Mouse (Mus musculus): ENCODE results near the gene Ccser1. TPM values are rescaled to one million over a fixed set of nuclear protein-coding genes. Genes with fewer than 3 reads are reported as not detected.

Gene Ccser1
- total RNA-seq (2014; fragmentation: Nextera tagmentation) (1.4 TPM in 1 of 2 replicates, not detected in the other), total RNA-seq (2017) (0.04 TPM in 1 of 2 replicates, not detected in the other)

DNA sequence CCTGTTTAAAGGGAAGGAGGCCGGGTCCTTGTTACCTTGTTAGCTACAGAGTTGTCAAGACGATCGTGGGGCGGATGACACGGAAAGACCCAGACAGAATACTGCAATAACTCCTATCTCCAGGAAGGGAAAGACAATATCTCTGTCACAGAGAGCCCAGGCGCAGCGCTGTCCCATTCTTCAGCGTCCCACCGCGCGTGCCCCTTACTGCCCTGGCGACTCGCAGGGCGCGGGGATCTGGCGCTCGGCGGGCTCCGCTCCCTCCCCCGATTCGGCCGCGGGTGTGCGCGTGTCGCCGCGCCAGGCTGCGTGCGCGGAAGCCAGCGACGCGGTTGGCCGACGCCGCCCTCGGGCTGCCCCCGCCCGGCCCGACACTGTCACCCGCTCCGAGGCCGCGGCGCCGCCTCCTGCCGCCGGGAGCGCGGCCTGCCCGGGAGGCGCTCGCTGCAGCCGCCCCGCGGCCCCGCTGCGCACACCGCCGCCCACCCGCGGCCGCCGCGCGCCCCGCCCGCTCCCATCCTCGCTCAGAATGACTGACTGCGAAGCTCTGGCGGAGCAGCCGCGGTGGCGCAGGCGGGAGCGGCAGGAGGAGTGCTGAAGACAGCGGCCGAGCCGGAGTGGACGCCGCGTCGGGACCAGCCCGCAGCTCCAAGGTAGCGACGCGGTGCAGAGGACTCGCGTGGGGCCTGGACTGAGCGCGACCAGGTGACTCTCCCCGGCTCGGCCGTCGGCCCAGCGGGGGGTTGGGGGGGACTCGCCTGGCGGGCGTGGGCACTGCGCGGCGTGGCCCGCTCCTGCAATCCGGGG is at the start of gene Ccser1:
Gene Ccser1 (plus strand): TSS at position 376 of the 807 bp plus-strand sequence.
- ATAC-seq (replicated peaks; ENCODE audit: poor library complexity, severe bottlenecking), result peak; percentile 72

DNA sequence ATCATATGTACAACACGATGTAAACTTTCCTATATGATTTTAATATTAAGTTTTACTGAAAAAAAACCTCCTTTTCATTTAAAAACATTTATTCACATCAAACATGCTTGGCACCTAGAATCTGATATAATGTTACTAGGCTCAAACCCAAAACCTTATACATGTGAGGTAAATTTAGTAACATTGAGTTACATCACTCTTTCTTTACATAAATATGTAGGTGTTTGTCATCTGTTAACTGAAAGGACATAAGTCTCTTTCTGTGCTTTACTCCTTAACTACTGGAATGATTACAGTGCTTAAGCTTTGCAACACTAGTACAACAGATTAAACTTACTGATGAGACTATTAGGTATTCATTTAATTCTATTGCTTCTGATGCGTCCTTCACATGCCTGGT is 43.7 kb upstream of the Ccser1 start:
- no peak for ATAC-seq (replicated peaks; ENCODE audit: poor library complexity, severe bottlenecking)

DNA sequence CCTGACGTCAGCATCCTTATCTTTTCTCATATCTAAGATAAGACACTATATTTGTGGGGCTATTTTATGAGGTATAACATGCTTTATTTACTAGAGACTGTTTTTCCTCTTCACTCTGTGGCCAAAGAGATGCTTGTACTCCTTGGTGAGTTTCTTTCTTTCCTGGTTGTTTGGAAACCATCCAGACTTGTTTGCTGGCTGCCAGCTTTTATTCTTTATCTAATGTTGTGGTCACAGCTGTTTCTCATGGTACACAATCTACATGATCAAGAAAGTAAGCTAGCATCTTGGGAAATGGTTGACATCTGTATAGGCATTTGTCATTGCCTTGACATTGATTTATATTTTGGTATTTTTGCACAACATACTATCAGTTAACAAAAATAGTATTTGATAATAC is 37.1 kb upstream of the Ccser1 start:
- ATAC-seq (replicated peaks; ENCODE audit: poor library complexity, severe bottlenecking), result no peak

DNA sequence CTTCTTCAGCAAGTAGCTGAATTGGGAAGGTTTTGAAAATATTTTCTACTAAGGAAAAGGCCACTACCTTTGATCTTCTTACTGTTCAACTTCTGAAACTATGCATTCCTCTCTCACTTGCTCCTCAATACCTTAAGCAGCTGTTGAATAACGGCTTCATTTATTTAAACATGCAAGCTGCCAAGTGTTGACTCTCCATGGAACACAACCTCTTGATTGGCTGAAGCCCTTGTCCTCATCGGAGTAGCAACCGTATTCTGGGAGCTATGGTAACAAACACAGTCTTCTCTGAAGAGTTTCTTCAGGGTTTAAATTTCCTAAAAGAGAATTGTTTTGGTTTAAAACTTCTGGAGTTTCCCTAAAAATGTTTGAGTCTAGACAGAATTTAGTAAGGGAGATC is 27.2 kb upstream of the Ccser1 start:
- ATAC-seq (replicated peaks; ENCODE audit: poor library complexity, severe bottlenecking), result no peak

DNA sequence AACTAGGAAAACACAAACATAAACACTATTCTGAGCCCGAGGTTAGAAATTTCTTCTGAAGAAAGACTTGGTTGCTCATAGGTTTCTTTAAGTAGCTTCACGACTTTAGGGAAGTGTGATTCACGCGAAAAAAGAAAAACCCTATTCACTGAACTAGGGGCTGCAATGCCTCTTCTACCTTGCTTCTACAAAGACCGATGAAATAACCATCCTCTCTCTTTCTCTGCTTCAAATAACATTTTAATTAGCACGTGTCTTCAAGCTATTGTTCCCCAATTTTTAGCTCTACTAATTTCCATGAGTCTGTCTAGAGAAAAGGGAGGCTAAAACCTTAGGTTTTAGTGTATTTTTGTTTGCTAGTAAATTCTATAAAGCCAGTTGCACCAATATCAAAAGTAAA is 25.5 kb upstream of the Ccser1 start:
- ATAC-seq (replicated peaks; ENCODE audit: poor library complexity, severe bottlenecking), result no peak

DNA sequence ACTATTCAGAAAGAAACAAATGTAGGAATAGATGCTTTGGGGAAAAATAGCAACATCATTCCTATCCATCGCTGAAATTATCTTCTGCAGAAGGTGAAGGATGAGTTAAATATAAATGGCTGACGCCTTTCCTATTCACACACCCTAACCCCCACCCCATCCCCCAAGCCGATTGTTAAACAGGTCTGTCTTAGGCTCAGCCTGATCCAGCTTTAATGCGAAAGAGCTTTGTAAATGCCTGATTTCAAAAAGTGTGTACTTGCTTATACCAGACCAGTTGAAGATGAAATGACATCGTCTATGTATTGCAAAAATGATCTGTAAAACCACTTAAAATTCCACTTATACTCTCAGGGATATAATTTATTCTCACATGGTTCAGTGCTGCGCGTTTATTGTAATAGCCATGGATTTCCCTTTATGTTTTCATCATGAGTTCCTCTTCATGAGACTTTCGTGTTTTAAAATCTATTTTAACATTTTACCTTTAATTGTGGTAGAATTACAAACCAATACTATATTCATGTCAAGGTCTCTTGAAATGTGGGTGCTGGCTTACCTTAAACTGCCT is 25.0 kb upstream of the Ccser1 start:
- no peak for ATAC-seq (replicated peaks; ENCODE audit: poor library complexity, severe bottlenecking)

DNA sequence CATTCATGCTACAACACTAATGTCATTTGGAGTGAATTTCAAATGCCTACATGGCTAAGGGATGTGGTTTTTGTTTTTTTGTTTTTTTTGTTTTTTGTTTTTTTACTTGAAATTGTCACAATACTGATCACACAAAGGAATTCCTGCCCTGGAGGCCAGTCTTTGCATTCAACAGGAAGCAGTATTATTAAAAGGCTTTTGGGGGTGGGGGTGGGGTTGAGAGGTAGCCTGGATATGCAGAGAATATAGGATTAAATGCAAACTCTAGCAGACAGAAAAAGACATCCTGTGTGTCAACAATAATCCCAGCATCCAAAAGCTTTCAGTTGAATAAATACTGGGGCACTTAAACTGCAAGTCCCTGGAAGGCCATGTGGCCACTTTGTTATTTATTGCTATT is 24.4 kb upstream of the Ccser1 start:
- no peak for ATAC-seq (replicated peaks; ENCODE audit: poor library complexity, severe bottlenecking)

DNA sequence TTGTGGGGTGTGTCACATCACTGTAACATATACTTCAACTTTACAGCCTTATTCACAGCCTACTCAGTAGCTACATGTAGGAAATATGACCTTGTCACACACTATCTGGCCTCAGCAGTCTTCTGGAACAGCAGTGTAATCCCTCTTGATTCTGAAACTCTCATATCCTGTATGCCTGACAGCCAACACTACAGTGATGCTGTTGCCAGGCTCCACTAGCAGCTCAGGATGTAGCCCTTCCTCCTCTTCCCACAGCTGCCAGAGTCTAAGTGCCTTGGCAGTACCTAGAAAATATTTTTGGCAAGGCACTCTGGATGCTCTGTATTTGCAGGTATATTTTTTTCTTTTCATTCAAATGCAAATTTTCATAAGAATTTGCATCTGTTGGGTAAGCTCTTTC is 18.0 kb upstream of the Ccser1 start:
- no peak for ATAC-seq (replicated peaks; ENCODE audit: poor library complexity, severe bottlenecking)

DNA sequence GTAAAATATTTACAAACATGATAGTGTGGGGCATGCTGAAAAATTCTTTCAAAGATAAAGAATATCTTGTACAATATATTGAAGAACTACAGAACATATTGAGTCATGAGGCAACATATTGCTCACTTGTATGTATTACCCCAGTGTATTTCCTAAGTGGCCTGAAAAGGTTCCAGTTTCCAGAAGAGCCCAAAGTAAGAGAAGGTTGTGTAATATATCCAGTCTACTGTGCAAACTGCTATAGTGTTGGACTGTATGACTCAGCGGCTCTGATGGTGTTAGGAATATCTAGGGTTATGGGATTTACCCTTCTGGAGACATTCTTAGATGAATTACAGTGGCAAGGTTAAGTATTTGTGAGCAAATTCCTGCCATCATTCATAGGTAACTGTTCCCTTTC is 13.2 kb upstream of the Ccser1 start:
- ATAC-seq (replicated peaks; ENCODE audit: poor library complexity, severe bottlenecking), result peak; percentile 22; the same call in 1 of the 2 replicates

DNA sequence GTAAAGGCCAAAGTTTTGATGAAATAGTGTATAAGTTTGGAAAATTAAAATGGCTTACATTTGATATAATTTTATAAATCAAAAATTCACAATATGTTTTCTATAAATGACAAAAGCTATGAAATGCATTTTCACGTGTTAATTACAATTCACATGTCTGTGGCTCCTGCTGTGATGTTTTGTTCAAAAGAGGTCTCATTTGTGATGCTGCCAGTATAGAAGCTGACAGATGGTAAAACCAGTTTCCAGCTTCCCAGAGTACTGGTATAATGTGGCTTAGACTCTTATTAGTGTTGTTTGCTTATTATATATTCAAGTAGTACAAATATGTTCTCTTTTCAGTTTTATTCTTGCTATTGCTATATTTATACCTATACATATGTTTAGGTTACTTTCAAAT is 4.0 kb upstream of the Ccser1 start:
- no peak for ATAC-seq (replicated peaks; ENCODE audit: poor library complexity, severe bottlenecking)

DNA sequence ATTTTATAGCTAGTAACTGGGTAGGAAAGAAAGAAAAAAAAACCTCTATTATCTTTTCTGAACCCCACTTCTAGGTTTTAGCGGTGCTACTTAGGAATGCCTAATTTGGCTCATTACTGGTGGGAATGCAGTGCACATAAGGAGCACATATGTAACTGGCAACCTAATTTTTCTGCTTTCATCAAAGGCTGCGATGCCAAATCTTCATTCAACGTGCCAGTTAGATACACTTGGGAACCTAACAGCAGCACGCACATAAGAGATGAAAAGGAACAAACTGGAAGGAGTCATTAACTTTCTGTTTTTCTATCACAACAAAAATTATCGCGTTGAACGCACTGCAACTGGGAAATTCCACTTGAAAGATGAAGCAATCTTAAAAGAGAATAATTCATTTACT is 2.6 kb upstream of the Ccser1 start:
- no peak for ATAC-seq (replicated peaks; ENCODE audit: poor library complexity, severe bottlenecking)

DNA sequence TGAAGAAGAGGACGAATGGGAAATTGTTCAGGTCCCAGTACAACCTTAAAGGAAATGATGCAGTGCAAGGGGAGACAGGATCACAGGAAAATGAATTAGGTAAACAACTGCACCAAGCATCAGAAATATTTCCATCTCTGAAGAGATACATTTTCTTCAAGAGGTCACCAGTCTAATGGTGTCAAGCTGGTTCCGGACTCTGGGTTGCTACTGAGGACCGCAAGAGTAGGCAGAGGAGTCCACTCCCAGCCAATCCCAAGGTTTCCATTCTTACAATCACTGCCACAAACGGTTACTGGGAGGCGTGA is 529 bp upstream of the Ccser1 start:
- no peak; the same call in 1 of the 2 replicates for ATAC-seq (replicated peaks; ENCODE audit: poor library complexity, severe bottlenecking)

DNA sequence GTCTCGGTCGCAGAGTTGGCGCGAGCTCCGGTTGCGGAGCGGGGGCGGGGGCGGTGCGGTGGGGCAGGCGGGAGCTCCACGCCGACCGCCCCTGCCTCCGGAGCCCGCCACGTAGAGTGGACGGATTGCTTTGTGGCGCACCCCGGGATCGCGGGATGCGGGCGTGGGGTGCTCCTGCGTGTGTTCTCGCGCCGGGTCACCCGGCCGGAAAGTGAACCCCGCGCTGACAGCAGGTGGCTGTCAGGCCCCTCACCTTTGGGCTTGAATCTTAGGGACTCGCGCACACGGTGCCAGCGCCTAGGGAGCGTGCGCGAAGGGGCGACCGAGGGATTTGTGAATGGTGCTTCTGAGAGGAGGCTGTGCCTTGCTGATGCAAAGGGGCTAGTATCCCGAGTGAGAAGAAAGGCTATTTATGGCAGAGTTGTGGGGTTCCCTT is 650 bp downstream of the Ccser1 start:
- ATAC-seq (replicated peaks; ENCODE audit: poor library complexity, severe bottlenecking), result peak; percentile 18

DNA sequence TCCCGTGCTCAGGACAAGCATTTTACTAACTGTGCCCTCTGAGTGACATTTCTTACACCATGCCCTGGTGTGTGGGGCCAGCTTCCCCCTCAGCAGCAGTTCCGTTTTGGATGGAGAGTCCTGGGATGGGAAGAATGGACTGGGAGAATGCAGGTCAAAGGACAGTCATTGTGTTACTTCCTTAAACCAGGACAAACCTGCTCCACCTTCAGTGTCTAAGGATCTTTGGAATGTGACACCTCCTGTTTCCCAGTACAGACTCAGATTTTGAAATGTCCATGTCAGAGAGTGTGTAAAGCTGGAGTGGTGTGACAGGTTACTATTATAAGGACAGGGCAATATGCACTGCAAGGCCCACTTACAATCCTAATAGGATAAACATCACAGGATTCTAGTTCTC is 8.9 kb downstream of the Ccser1 start:
- no peak for ATAC-seq (replicated peaks; ENCODE audit: poor library complexity, severe bottlenecking)

DNA sequence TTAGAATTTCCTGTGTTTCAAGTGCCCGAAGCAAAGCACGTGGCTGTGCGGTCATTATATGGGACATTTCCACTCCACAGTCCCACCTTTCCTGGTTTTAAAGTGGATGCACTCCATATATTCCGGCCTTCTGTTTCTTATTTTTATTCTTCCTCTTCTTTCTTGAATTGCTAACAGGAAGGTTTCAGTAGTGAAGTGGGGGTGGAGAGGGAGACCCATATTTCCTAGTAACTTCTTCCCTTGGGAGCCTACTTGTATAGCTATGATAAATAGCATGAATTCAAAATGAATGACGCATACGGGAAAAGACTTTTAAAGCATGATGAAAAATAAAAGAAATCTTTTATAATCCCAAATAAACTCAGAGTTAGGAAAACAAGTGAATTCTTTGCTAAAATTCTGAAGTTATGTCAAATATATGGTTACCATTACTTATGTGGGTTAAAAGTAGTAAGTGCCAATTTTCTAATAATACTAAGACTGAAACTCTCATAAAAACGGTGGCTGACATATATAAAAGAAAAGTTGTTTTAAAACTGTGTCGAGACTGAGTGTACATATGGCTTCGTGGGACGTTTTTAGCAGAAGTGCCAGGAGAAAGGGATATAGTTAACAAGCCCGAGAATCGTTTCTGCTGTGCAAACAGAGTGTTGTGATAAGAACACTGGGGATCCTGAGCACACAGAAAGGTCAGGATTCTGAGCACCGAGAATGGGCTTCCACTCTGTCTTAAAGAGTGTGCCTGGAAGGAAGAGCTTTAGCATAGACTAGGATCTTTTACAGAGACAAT is 11.7 kb downstream of the Ccser1 start:
- ATAC-seq (replicated peaks; ENCODE audit: poor library complexity, severe bottlenecking), result no peak

DNA sequence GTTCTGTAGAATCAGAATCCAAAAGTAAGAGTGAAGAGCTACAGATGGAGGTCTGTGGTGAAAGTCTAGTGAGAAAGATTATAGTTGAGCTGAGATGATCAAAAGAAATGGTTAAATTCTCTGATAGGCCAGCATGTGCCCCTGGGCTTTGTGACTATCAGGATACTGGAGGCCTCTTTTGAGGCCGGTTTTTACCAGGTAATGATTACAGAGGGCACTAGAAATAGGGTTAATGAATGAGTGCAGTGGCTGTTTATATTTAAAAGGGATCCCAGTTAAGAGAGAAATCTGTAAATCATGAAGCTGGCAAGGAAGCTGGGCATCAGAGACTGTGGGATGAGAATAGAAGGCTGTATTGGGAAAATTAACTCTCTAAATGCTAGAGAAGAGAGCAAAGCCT is 23.2 kb downstream of the Ccser1 start:
- ATAC-seq (replicated peaks; ENCODE audit: poor library complexity, severe bottlenecking), result no peak

DNA sequence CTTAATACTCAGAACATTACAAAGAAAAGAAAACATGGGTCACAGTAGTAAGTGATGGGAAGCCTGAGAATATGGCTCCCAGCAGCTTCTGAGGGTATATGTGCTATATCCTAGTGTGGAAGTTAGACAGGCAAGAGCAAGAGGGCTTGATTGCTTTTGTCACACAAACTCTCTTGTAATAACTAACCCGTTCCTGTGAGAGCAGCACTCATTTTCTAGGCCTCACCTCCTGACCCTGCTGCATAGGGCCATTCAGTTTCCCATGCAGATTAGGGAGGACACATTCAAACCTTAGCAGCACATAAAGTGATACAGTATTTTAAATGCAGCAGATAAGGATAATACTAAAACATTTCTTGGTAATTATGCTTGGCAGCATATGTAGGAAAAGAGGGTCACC is 25.9 kb downstream of the Ccser1 start:
- no peak for ATAC-seq (replicated peaks; ENCODE audit: poor library complexity, severe bottlenecking)

DNA sequence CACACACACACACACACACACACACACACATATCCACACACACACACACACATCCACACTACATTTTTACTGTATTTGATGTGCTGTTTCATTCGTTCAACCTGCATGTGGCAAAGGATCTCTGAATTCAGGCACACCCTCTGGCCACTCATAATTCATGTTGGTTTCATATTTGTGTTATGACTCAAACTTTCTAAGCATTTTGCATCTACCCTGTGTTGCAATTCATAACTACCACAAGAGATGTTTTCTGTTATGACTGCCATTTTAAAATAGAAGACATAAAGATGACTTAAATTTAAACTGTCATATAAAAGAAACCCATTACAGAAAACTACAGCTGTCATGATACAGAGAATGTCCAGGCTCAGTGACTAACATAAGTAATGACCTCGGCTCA is 26.5 kb downstream of the Ccser1 start:
- ATAC-seq (replicated peaks; ENCODE audit: poor library complexity, severe bottlenecking), result no peak

DNA sequence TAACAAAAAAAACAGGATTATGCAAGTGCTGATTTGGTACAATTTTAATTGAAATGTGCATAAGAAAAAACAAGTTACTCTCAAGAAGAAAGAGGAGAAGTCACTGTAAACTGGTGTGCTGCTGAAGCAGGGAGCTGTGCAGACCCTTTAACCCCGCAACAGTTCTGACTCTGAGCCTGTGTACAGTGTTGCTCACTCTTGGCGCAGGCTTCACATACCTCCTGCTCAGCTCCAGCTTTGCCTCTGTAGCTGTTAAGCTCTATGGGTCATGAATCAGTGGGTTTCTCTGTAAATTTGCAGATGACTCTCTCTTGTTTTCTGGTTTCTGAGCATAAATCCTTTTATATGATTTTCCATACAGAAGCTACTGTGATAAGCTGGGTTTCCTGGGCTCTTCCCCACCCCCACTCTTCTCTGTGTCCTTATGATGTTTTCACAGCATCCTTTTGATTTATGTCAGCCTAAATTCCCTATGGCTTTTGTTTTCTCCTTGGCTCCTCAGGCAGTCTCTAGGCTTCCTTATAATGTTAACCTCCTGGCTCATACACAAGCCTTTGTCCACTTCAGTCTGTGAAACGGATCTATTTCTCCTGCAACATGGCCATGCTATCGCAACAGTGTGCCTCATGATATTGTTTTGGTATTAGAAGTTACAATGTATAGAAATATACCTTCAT is 30.1 kb downstream of the Ccser1 start:
- ATAC-seq (replicated peaks; ENCODE audit: poor library complexity, severe bottlenecking), result no peak

DNA sequence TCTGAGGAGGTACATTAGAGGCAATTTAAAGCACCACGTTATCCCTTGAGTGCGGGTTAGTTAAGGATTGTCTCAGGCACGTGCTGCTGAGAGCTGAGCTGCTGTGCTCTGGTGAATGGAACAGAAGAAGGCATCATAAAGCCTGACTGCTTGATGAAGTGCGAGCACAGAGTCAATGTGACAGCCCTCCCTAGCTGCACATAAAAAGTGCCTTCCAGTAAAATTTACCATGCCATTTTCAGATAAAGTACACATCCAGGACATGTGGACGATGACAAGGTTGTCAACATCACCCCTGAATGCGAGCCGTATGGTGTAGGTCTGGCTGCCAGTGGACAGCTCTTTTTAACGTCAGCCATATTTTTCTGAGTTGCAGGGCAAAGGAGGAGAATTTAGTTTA is 35.6 kb downstream of the Ccser1 start:
- no peak for ATAC-seq (replicated peaks; ENCODE audit: poor library complexity, severe bottlenecking)

DNA sequence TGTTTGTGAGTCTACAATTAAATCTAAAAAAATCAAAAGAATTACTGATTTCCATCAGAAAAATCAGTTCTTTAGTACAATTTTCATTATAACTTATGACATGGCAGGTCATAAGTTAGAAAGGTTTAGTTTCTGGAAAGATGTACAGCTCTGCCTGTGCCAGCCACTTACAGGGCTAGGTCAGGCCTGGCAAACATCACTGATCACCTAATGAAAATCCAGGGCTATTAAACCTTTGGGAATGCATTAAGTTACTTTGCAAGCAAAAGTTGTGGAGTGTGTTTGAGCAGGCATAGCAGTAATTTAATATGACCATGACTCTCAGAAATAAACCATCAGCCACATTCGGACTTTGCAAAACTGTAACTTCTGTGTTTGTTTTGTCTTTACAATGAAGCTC is 36.4 kb downstream of the Ccser1 start:
- ATAC-seq (replicated peaks; ENCODE audit: poor library complexity, severe bottlenecking), result no peak

All from granulocyte monocyte progenitor cell, adult 5-6 weeks (primary cell).